Mouse (Mus musculus): ENCODE measurements around the gene Cdh12. TPM values are rescaled to one million over a fixed set of nuclear protein-coding genes. Genes with fewer than 3 reads are reported as not detected.
"Not testable (repeated sequence)": the region's sequence is repeated elsewhere in the genome, so short reads cannot be mapped to it uniquely, and the experiment has no call there.

The Cdh12 gene
- 10 to 100 TPM; 45.6 to 49.0 TPM for total RNA-seq (2021)
- long read RNA-seq, experiment 1, full-length matches to known transcripts = 4 of 11 reads
- long read RNA-seq, experiment 1, partial matches to known transcripts = 2 of 11 reads
- long read RNA-seq, experiment 1, other reads (novel, unspliced or antisense) = 5 of 11 reads
- long read RNA-seq, experiment 2, full-length matches to known transcripts = 1 of 7 reads
- long read RNA-seq, experiment 2, partial matches to known transcripts = 2 of 7 reads
- long read RNA-seq, experiment 2, other reads (novel, unspliced or antisense) = 4 of 7 reads

DNA sequence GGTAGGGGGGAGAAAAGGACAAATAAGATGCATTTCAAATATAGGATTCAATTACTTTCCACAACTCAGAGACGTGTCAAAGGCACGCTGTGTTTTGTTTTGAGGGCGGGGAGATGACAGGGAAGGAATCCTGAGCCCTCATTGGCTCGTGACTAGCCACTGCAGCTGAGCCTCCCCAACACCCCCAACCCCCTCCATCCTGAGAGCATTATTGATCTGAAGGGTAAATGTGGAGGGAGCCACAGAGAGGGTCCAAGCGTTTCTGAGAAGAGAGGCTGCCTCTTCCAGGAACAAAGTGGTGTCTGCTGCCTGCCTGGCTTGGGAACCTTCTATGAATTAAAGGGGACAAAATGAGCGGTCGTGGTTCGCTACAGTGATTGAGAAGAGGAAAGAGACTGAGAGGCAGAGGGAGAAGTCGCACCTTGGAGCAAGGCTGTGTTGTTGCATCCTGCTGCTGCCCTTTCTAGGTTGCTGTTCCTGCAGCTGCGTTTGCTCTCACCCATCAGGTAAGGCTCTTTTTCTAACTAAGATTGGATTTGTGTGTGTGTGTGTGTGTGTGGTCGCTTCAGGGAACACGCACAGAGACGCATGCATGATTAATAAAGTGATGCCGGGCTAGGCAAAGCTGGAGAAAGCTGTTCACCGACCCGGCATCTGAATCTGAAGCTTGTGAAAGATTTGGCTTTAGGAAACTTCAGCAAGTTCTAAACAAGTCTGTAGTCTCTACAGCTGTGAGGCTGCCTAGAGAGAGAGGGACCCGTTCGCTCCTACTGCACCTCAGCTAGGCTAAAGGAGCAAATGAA lies at the start of gene Cdh12:
Cdh12 (plus strand) TSS at position 405 of the 803 bp plus-strand sequence.
- Histone ChIP-seq H3K4me3 (peak within 1 kb of the TSS; percentile 62), H3K27ac (peak within 1 kb of the TSS; percentile 84)
- TF ChIP-seq CTCF (IDR thresholded peaks at IDR 0.05) = no peak
- intact Hi-C loops (cut with DNase I) = no loop called here
- peak; percentile 17 to 36 for DNase-seq (ENCODE audit: extremely low spot score in 1 of 2, low spot score in 2 of 2)

DNA sequence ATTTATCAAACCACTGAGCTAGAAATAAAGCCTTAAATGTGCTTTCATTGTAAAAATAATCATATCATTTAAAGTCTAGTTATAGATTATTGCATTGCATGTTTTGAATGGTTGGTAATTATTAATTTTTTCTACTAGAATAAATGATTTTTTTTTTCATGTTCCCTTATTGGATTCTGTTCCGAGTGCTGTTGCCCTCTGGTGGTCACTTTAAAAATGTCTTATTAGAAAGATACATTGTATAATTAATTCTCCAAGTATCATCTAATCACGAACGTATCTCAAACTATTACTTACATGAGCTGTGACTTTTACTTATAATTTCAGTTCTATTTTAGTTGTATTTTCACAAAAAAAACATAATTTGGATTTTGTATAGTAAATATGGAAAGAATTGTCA lies 45.5 kb upstream of the Cdh12 start:
- intact Hi-C loops (cut with DNase I) = loop anchor here (5.0 kb wide), 2 partner anchors 931 to 1004 kb away; no protein-coding TSS in a partner anchor
- H3K4me3 ChIP-seq = no peak overlapping the region
- H3K27ac ChIP-seq = no peak overlapping the region
- no peak for DNase-seq (ENCODE audit: extremely low spot score in 1 of 2, low spot score in 2 of 2)
- peak; percentile 68 for TF ChIP-seq CTCF (IDR thresholded peaks at IDR 0.05)

DNA sequence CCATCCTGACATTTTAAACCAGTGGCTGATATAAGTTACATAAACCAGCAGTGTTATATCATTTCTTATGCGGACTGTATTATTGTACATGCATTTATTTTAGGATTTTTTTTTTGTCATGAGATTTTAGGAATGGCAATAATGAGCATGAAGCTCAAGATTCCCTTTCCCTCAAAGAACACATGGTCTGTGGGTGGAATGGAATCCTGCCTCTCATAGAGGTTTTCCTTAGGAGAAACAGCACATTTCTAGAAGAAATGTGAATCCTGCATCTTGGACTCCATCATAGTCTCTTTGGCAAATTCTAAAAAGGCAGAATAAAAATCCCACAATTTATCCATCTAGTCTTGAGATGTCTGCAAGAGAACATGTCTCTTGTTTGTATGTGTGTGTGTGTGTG lies 35.7 kb upstream of the Cdh12 start:
- TF ChIP-seq CTCF (IDR thresholded peaks at IDR 0.05) = no peak
- no peak overlapping the region for H3K4me3 ChIP-seq
- 0 out of 2 replicates have a peak overlapping the region, but pooled peaks have one; percentile 10 for H3K27ac ChIP-seq
- no peak for DNase-seq (ENCODE audit: extremely low spot score in 1 of 2, low spot score in 2 of 2)
- intact Hi-C loops (cut with DNase I) = no loop called here

DNA sequence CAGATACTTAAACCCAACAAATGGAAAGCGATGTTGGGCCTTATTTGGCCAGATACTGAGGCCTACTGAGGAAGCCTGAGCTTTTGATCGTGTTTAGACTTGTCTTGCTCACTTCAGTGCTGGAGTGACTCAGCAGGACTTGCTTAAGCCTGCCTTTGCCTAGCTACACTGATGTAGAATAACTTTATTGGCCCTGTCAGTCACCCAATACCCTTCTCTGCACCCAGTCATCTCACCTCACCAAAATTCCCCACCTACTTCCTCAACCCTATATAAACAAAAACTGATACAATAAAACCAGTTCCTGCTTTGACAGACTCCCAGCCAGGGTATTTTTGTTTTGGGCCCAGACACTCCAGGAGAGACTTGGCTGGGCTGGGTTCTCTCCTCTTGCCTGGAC lies 12.7 kb upstream of the Cdh12 start:
- intact Hi-C loops (cut with DNase I) = no loop called here
- Histone ChIP-seq H3K27ac (no peak overlapping the region), H3K4me3 (no peak overlapping the region)
- TF ChIP-seq CTCF (IDR thresholded peaks at IDR 0.05) = no peak
- DNase-seq (ENCODE audit: extremely low spot score in 1 of 2, low spot score in 2 of 2) = no peak

DNA sequence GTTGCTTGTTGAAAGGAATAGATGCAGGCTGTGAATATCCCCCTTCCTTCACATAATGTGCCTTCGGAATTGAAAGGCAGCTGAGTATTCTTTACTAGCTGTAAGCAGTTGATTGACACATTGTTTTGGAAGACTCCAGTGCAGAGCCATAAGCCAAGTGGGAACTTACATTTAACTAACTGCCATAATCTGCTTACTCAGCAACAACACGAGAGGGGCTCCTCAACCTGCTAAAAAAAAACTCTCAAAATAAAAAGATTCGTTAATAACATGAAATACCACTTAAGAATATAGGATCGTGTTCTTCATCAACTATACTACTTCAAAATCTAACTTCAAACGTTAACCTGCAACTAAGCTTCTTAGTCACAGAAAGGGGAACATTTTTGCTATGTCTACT lies 1.5 kb downstream of the Cdh12 start:
- peak overlapping the region; percentile 84; the same call in 1 of the 2 replicates for H3K27ac ChIP-seq
- DNase-seq (ENCODE audit: extremely low spot score in 1 of 2, low spot score in 2 of 2) = no peak
- TF ChIP-seq CTCF (IDR thresholded peaks at IDR 0.05) = no peak
- H3K4me3 ChIP-seq = peak overlapping the region; percentile 62
- intact Hi-C loops (cut with DNase I) = no loop called here

DNA sequence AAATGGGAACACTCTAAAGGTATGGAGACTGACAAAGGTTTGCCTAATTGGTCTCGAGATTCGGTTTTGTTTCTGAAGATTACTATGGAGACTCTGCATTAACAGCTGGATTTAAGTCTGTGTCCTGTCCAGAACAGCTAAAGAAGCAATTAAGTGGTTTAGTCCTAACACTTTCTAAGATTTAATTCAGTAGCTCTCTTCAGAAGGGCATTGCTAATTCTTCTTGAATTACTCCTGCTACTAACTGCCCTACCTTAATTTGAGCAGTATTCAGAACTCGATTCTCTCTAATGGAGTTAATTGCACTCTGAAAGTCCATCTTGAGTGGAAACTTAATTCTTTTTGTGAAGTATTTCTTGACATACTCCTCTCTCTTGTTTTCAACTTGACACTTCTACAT lies 9.4 kb downstream of the Cdh12 start:
- intact Hi-C loops (cut with DNase I) = no loop called here
- H3K27ac ChIP-seq = no peak overlapping the region
- no peak for TF ChIP-seq CTCF (IDR thresholded peaks at IDR 0.05)
- H3K4me3 ChIP-seq = no peak overlapping the region
- DNase-seq (ENCODE audit: extremely low spot score in 1 of 2, low spot score in 2 of 2) = no peak

DNA sequence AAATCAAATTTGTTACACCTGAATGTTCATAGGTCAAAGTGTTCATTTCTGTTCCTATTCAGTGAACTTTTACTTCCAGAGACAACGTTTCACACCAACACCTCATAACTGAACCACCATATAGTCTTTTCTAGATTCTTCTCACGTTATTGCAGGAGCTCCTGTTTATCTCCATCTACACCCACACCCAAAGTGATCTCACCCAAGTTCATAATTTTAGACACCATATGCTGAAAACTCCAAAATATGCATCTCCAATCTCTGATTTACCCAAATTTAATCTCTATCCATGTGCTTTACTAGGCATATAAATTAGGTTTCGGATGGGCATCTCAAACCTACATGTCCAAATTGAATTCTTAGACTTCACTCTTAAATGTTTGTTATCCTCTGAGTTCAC lies 13.4 kb downstream of the Cdh12 start:
- intact Hi-C loops (cut with DNase I) = no loop called here
- Histone ChIP-seq H3K27ac (no peak overlapping the region; the same call in 1 of the 2 replicates), H3K4me3 (no peak overlapping the region)
- TF ChIP-seq CTCF (IDR thresholded peaks at IDR 0.05) = no peak
- no peak for DNase-seq (ENCODE audit: extremely low spot score in 1 of 2, low spot score in 2 of 2)

DNA sequence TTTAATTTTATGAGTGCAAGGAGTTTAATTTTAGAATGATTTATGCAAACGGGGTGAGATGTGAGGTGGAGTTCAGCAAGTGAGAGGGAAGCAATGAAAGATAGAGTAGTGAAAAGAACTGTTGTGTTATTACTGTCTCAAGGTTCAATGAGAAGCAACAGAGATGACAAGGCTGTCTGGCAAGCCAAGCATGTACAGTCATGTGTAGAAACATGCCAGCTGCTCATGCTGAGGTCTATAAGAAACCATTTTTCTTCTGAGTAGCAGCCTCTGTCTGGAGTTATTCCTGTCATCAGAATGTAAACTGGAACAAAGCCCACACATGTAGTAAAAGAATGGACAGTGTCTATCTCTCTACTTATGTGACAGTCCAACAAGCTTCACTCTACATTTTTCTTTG lies 14.5 kb downstream of the Cdh12 start:
- no peak for TF ChIP-seq CTCF (IDR thresholded peaks at IDR 0.05)
- H3K4me3 ChIP-seq = no peak overlapping the region
- DNase-seq (ENCODE audit: extremely low spot score in 1 of 2, low spot score in 2 of 2) = no peak
- intact Hi-C loops (cut with DNase I) = no loop called here
- H3K27ac ChIP-seq = no peak overlapping the region

DNA sequence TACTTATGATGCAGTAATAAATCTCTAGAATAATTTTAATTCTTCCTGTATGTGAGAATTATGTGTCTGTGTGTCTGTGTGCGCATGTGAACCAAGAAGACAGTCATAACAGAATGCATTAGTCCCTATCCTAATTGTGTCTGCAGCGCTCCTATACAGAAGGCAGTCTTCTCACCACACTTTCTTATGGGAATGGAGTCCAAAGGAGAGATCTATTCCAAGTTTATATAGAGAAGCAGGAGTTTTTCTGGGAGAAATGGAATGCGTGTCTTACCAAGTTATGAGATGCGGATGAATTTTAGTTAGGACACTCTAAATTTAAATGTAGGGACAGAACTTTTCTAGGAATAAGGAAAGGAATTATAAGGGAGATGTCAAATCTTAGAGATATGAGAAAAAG lies 101.9 kb downstream of the Cdh12 start:
- no peak overlapping the region for H3K4me3 ChIP-seq
- intact Hi-C loops (cut with DNase I) = no loop called here
- no peak for TF ChIP-seq CTCF (IDR thresholded peaks at IDR 0.05)
- no peak for DNase-seq (ENCODE audit: extremely low spot score in 1 of 2, low spot score in 2 of 2)
- H3K27ac ChIP-seq = no peak overlapping the region

DNA sequence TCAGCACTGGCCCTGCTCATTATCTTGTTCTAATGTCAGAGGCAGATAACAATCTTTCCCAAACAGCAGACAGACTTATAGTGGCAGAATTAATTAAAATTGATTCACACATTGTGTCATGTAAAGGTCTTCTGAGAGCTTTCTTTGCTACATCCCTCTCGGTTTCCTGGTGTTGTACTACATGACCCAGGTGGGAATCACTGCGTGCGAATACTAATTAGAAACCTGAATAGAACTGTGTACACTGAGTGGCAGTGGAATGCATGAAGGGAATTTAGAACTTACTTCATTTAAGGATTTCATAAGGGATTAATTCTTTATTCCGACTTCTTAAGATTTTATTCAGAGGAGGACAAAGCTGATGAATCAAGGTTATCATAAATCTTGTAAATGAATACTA lies 121.9 kb downstream of the Cdh12 start:
- Histone ChIP-seq H3K27ac (no peak overlapping the region), H3K4me3 (no peak overlapping the region)
- no peak for DNase-seq (ENCODE audit: extremely low spot score in 1 of 2, low spot score in 2 of 2)
- intact Hi-C loops (cut with DNase I) = no loop called here
- TF ChIP-seq CTCF (IDR thresholded peaks at IDR 0.05) = no peak

DNA sequence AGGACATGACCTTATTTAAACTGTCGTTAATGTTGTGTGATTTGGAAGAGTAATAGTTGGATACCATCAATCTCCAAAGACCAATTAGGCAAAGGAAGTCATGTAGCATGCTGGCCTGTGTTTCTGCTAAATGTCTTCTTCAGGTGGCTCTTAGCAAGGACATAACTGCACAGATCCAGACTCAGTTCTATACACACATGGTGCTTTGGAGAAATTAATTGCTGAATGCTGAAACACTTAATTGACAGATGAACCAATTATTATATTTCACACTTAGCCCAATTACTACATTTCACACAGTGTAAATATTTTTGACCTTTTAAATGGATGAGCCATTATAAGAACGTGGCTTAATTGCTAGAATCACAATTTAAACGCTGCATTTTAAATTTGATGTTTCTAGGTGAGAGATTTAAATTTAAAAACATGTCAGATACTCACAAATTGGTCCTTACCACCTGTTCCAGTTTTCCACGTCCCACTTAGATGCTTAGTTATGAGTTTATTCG lies 133.6 kb downstream of the Cdh12 start:
- Histone ChIP-seq H3K4me3 (no peak overlapping the region), H3K27ac (no peak overlapping the region)
- no peak for TF ChIP-seq CTCF (IDR thresholded peaks at IDR 0.05)
- intact Hi-C loops (cut with DNase I) = no loop called here
- no peak for DNase-seq (ENCODE audit: extremely low spot score in 1 of 2, low spot score in 2 of 2)

DNA sequence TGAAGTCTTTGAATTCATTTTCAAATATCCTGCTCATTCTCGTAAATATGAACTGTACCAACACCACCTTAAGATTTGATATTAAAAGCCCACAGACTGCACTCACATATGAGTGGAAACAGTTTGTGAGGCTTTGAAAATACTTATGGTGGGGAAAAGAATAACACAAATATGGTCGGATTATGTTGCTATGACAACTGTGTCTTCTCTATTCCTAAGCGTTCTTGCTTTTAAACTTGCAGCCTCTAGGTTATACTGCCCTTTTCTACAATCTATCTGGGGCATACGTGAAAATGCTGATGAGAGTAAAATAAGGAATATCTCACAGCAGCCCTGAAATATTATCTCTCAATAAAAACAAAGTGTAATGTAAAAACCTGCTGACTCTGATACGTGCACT lies 142.5 kb downstream of the Cdh12 start:
- intact Hi-C loops (cut with DNase I) = no loop called here
- H3K4me3 ChIP-seq = no peak overlapping the region
- 0 out of 2 replicates have a peak overlapping the region, but pooled peaks have one; percentile 20 for H3K27ac ChIP-seq
- DNase-seq (ENCODE audit: extremely low spot score in 1 of 2, low spot score in 2 of 2) = no peak
- no peak for TF ChIP-seq CTCF (IDR thresholded peaks at IDR 0.05)

DNA sequence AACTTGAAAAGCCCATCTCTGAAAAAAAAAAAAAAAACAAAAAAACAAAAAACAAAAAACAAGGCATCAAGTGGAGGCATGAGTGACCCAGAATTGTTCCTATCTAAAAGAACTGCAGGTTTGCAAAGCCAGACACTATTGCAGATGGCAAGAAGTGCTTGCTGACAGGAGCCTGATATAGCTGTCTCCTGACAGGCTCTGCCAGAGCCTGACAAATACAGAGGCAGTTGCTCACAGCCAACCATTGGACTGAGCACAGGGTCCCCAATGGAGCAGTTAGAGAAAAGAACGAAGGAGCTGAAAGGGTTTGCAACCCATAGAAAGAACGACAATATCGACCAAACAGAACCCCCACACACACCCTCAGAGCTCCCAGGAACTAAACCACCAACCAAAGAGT lies 156.7 kb downstream of the Cdh12 start:
- intact Hi-C loops (cut with DNase I); DNase-seq (ENCODE audit: extremely low spot score in 1 of 2, low spot score in 2 of 2); H3K4me3 ChIP-seq; H3K27ac ChIP-seq: not testable (repeated sequence)

Data from left cerebral cortex, adult 2 months (tissue).